Mouse (Mus musculus) cerebellum, postnatal 4 days (tissue): ENCODE data around the gene Ypel4.

Experiments
- DNase-seq, 2 experiments: peaks; one replicate each; pipeline ENCODE4 v3.0.0; 2022; ENCODE audit warnings: low spot score in 2 of 2, mixed read lengths in 1 of 2

Gene Ypel4

DNA sequence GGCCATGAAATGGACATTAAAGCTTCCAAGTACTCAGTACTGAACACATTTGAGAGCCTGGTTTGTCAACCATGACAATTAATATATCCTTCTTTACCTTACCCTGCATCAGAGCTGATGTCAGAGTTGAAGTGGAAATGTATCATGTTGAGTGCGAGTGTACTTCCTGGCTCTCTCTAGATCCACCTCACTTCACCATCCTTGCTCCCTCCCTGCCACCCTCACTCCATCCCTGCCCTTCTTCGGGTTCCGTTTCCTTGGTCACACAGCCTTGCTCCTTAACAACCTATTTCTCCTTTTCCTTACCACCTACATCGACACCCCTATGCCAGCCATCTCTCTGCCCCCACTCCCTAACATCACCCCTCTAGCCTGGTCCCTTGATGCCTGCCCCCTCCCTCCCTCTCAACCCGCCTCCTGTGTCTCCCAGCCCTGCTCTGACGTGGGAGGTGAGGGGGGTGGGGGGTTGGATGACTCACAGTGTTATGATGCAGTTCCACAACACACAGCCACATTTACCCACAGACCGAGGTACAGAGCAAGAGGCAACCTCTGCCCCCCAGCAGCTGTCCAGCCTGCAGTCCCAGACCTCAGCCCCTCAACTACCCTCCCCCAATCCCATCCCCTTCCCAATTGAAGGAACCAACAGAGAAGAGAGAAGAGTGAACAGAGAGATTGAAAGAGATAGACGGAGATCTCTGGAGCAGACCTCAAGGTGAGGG, at the start of gene Ypel4:
Gene Ypel4, plus strand, starts transcription at position 480 of the 722 bp plus-strand sequence.
- peak; percentile 34 to 60 for DNase-seq

DNA sequence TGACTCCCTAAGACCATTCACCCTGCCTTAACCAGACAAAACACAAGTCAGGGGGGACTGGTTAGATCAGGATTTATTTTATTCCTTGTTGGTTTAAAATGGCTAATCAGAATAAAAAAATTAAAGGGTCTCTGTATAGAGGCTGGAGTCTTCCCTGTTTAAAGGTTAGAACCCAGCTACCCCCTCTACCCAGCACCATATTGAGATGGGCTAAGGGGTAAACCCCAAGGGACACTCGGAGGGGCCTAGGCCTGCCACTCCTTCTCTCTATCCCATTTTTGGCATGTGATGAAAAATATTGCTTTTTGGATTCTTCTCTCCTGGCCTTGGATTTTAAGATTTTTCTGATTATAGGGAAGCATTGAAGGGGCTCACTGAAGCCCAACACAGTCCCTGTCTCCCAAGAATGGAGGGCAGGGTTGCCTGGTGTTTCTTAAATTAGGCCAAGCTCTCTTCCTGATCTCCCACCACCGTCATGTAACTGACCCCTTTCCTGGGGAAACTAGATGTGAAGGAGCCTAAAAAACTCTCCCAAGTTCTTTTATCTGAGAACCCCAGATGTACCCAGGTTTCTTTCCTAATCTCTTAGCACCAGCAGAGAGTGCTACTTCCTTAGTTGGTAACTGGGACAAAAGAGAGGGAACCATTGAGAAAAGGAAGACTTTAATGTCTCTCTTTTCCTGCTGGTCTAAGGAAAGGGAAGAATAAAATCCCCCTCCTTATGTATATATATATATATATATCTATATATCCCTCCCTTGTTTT, 45.6 kb upstream of the Ypel4 start:
- no peak for DNase-seq

DNA sequence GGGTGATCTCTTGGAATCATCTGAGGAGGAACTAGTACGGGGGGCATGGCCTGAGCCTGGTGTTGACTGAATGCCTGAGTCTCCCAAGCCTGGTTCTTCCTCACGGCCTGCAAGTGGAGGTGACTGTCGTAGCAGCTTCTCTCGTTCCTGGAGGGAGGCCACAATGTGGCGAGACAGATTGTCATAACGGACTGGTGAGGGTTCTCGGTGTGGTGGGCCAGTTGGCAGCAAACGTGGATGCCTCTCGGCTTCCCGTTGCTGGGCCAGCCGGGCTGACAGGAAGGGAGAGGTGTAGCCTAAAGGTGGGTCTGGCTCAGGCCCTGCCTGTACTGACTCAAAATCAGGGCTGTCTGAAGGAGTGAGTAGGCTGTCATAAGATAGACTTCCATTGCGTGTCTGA, 43.8 kb upstream of the Ypel4 start:
- no peak for DNase-seq

DNA sequence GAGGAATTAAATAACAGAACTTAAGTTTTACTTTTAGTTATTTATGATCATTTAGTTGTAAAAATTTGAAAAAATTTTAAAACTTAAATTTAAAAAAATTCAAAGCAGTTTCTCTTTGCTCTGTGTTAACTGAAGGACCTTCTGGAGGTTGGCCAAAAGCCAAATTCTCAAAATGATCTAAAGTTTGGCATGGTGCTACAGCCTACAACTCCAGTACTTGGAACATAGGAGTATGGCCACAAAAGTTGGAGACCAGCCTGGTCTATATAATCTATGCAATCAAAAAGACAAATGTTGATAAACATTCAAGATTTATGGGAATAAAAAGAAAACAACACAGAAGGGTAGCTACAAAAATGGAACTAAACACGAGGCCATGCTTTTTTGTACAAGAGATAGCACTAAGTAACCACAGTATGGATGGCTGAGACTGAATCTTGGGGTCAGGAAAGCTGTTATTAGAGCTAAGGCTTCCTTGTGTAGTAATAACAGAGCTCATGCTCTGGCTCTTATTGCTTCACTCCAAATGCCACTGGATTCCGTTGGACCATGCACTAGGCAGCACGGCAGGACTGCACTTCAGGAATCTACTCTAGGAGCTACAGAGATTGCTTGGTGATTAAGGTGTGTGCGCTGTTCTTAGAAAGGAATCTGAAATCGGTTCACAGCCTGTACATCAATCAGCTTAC, 38.7 kb upstream of the Ypel4 start:
- no peak for DNase-seq

DNA sequence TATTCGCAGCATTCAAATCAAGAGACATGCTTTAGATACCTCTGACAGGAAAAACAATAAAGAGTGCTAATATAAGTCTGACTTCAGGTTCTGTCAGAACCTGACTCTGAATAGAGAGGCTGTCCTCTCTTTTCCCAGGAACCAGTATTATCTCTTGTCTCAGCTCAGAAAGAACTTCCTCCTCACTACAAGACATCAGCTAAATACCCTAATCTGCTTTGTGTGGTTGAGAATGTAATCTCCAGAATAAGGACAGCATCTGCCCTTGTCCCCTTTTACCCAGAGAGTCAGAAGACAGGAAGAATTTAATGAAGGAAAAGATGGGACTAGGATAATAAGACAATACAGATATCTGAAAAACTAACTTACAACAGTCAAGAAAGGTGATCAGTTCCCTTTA, 30.4 kb upstream of the Ypel4 start:
- no peak for DNase-seq

DNA sequence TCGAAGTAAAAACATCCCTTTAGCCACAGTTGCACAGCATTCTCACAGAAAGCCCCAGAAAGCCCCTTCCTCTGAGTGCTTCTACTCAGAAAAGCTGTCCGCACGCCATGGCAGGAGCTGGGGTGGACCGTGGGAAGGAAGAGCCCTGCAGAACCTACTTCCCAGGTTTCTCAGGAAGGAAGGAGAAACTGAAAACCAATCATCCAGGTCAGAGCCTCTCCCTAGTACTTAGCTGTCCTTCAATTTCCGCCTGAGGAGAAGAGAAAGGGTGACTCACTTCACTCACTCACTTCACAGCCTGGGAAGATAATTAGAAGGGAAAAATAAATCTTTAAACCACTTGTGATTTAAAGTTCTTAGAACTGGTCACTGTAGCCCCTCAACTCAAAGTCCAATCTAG, 29.5 kb upstream of the Ypel4 start:
- no peak for DNase-seq

DNA sequence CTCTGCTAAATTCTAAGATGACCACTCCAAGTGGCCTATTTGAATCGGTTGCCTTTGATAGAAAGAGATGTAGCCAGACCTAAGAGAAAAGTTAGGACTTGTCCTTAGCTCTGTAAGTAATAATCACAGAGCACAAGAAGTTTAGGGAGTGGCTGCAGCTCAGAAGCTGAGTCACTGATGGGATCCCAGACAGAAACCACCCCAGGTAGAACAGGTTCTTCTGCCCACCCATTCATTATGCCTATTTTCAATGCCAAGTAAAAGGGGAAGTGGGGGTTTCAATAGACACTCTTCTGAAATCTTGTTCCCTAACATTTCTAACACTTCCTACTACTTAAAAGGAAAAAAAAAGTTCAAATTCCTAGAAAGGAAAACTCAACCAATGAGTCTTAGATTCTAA, 28.6 kb upstream of the Ypel4 start:
- no peak for DNase-seq

DNA sequence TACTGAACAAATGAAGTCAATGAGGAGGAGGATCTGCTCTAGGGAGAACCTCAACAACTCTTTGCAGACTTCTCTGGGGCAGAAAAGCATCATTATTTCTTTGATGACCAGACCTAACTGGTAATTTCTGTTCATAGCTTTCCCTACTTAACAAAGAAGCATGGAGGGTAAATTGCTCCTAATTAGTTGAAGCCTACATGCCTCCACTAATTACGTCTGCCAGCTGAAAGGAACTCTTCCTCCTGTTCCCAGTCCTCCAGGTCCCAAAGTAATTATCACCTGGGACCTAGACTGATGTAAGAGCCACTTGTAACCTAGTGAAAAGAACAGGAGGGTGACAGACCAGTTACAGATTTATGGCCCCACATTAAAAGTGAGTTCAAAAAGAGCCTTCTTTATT, 26.3 kb upstream of the Ypel4 start:
- DNase-seq: no peak

DNA sequence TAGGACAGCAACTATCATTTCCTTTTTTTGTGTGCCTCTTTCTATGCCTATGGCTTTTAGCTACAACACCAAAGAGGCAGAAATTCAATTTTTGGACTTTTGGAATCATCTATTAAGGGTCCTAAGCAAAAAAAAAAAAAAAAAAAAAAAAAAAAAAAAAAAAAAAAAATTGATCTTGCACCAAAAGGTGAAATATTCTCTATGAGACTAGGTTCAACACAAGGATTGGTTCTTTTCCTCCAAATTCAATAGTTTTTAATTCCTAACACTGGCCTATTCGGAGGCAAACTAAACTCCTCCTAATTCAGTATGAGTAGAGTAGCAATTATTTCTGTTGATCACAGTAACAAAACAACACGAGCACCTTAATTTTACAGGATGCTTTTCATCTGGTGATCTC, 22.0 kb upstream of the Ypel4 start:
- DNase-seq: no peak

DNA sequence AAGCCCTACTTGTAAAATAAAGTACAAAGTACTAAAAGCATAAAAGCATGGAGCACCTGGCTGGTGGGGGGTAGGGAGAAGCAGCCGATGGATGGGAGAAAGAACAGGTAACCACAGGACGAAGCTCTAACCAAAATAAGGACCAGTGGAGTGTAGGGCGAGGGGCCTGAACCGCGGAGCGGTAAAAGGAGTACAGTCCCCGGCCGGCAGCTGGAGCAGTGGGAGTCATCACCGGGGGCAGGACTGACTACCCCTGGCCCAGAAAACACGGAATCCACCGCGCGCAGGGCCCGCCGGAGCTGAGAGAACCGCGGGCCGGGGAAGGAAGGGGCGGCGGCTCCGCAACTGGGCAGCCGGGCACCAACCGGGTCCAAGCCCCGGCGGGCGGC, 19.4 kb upstream of the Ypel4 start:
- no peak for DNase-seq

DNA sequence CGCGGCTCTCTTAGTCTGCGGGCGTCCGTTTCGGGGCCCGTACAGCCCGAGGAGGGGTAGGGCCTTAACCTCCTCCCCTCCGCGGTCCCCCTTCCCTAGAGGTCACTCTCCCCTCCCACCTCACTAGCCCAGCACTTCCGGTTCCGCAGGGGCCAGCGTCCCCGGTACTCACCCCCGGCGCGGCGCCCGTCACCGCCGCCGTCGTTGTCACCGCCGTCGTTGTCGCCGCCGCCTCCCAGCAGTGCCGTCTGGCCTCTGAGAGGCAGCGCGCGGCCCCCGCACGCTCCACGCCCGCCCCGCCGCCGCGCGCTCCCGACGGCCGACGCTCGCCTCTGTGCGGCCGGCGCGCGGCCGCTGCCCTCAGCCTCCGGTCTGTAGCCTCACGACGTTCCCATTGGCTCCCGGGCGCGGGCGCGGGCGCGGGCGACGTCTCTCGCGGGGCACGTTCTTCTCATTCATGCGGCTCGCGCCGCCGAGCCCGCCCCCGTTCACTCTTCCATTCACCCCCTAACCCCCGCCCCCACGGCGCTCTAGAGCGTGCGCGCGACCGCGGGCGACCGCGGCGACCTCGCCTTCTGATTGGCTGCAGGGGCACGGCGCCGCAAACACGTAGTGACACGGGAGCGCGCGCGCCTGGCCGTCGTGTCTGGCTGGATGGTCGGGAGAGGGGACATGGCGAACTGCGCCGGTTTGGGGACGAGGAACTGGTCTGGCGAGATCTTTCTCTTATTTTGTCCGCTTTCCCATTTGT, 18.9 kb upstream of the Ypel4 start, which contains the start of gene Zdhhc5:
Gene Zdhhc5, minus strand, starts transcription at position 370 of the 751 bp plus-strand sequence.
- DNase-seq: peak; percentile 97 to 99

DNA sequence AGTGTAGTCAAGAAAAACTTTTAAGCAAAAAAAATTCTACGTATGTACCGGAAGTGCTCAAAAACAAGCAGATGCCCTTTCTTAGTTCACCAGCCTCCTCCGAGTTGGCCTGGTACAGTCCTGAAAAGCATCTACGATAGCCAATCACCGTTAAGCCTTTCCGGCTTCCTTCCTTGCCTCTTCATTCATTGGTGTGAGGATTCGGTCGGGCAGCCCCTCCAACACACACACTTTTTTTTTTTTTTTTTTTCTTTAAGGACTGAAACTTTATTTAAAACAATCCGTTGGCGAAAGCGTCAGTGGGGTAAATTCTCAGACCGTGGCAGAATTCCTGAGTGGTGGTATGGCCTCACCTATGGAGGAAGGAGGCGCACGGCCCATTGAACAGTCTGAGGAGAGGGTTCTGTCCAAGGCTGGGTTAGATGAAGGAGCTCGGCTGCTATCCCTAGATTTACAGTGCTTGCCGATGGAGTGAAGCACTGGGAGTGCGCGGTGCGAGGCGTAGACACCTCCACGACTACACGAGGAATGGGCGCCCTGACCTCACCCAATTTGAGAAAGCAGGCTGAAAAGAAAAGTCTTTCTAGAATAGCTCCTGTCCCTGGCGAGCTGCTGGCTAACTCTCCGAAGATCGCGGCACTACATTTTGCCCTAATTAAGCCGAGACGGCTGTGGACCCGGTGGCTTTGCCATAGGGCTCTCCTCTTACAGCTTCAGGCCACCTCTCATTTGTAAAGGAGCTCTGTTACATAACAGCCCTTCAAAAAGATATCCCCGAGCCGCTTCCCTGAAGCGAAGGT, 18.1 kb upstream of the Ypel4 start:
- peak in 1 of 2 experiments; percentile 48 for DNase-seq

DNA sequence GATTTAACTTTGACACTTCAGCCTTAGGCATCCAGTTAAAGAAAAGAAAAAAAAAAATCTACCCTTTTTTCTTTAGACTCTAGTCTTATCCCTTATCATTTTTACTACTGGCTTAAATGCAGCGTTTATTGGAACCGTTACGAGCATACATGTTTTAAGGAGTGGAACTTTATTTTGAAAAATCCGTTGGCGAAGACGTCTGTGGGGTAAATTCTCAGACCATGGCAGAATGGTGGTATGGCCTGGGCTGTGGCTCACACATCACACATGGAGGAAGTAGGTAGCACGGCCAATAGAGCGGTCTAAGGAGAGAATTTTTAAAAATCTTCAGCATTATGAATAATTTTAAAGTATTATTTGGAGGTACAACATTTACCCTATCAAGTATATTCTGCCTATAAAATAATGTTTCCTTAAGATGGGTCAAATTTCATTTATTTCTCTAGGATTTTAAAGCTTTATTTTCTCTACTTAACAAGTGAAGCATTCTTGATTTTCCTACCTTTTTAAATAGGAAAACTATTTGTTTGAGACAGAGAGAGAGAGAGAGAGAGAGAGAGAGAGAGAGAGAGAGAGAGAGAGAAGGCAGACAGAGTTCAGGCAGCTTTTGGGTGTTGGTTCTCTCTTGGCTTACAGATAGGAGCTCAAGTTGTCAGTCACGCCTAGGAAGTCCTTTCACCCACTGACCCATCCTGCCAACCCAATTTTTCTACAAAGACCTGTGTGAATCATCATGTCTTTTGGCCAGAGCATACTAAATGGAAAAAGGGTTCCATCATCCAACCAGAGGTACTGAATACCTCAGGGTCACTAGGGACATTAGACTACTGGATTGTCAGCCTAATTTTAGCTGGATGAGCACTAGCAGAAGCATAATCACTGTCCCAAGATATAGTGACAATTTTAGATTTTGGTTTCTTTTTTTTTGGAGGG, 17.2 kb upstream of the Ypel4 start:
- no peak for DNase-seq

DNA sequence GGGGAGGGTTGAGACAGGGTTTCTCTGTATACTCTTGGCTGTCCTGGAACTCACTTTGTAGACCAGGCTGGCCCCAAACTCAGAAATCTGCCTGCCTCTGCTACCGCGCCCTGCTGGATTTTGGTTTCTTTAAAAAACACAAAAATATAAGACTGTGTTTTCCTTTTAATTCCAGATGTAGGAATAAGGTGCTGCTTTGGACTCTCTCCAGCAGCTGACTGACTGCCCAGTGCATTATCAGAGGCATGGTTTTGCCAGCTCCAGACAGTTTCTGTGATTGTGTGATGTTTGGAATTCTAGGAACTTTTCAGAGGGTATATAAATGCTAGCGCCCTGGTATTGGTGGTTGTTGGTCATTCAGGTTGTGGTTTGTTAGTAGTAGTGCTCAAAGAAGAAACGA, 16.5 kb upstream of the Ypel4 start:
- DNase-seq: no peak

DNA sequence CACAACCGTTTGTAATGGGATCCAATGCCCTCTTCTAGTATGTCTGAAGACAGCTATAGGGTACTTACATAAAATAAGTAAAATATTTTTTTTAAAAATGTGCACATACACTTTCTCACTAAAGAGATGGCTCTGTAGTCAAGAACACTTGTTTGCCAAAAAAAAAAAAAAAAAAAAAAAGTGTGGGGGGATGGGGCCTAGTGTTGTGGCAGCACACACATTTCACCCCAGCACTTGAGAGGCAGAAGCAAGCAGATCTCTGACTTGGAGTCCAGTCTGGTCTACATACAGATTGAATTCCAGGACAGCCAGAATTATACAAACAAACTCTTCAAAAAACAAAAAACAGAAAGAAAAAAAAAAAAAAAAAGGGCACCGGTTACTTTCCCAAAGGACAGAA, 13.1 kb upstream of the Ypel4 start:
- no peak for DNase-seq

DNA sequence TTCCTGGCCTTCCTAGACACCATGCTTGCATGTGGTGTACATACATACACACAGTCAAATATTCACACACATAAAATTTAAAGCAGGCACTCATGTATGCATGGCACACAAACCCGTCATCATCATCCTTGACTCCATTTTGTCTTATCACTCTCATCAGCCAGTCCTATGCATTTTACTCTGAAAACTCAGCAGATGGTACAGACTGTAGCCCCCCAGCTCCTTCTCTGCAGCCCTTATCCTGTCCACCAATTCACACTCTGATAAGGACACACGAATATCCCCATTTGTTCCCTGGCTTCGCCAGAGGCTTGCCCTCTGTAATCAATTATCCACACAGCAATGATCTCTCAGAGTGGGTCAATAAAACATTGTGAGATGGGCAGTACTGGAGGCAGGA, 12.7 kb upstream of the Ypel4 start:
- no peak for DNase-seq

DNA sequence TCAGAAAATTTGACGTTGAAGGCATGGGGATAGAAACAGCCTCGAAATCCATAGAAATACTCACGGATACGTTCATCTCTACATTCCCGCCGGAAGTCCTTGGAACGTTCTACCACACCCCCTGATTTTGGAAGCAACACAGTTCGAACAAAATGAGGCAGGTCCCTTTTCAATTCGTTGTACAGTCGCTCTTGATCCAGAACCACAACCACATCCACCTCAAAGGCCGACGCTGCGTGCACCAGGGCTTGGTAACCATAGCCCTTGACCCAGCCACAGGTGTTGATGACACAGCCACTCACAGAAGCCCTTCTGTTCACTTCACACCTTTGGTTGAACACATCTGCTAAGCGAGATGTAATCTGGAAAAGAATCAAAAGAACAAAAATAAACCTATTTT, 10.0 kb upstream of the Ypel4 start:
- no peak for DNase-seq

DNA sequence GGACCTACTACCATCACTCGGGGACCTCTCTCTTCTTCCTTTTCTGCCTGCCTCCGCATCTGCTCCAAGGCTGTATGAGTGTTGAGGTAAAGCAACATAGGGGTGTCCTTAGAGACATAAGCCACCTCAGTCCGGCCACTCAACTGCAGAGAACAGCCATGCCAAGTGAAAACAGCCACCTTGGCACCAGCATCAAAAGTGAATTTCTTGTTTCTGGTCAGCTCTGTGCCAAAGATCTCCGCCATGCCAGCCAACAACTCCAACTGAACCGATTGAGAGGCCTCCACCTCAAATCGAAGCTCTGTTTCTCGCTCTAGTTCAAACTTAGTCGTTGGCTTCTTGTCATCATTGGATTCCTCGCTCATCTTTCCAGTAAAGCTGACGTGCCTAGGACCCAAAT, 8.1 kb upstream of the Ypel4 start:
- no peak for DNase-seq

DNA sequence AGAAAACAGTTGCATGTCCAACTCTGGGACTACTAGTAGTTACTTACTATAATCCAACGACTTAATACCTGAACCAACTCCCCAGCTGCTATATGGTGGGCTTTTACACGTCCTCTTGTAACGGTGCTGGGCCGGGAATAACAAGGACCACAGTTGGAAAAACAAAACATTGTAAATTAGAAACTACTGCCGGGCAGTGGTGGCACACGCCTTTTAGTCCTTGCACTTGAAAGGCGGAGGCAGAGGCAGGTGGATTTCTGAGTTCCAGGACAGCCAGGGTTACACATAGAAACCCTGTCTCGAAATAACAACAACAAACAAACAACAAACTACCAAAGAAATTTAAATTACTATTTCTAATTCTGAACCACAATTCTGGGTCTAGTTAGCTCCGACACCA, 7.1 kb upstream of the Ypel4 start:
- no peak for DNase-seq
